Mouse (Mus musculus) heart, embryonic 11.5 days (tissue): ENCODE results near the gene Vmn2r6. TPM values are rescaled to one million over a fixed set of nuclear protein-coding genes. Genes with fewer than 3 reads are reported as not detected.
"Not testable (repeated sequence)": the region's sequence is repeated elsewhere in the genome, so short reads cannot be mapped to it uniquely, and the experiment has no call there.

Source experiments
- ATAC-seq: fragments of 200-750 bp; cut with Nextera tagmentation; replicated peaks from 2 replicates; pipeline ENCODE4 v1.8.0; 2017; ENCODE audit warnings: moderate library complexity; ENCODE audit not compliant: insufficient number of reproducible peaks, low FRiP score, low TSS enrichment
- H3K27ac ChIP-seq: fragments of 300-500 bp; sonication (generic); 2 replicates; pipeline ENCODE4 v1.5.1; 2014; ENCODE audit warnings: mild to moderate bottlenecking, low read depth, low read length
- H3K27me3 ChIP-seq: fragments of 300-500 bp; sonication (generic); 2 replicates; pipeline ENCODE4 v1.6.1; 2014; ENCODE audit warnings: mild to moderate bottlenecking, low read length, mixed read lengths; ENCODE audit not compliant: control insufficient read depth, insufficient read depth
- H3K36me3 ChIP-seq: fragments of 300-500 bp; sonication (generic); 2 replicates; pipeline ENCODE4 v1.6.1; 2014; ENCODE audit warnings: mild to moderate bottlenecking, low read length, moderate library complexity, mixed read lengths; ENCODE audit not compliant: control insufficient read depth, insufficient read depth
- H3K4me1 ChIP-seq: fragments of 300-500 bp; sonication (generic); 2 replicates; pipeline ENCODE4 v1.6.1; 2014; ENCODE audit warnings: low read length; ENCODE audit not compliant: control insufficient read depth, insufficient read depth
- H3K4me2 ChIP-seq: fragments of 300-500 bp; sonication (generic); 2 replicates; pipeline ENCODE4 v1.6.1; 2014; ENCODE audit warnings: mild to moderate bottlenecking, moderate library complexity
- H3K4me3 ChIP-seq: fragments of 300-500 bp; sonication (generic); 2 replicates; pipeline ENCODE4 v1.5.1; 2014; ENCODE audit warnings: low read depth, low read length
- H3K9ac ChIP-seq: fragments of 300-500 bp; sonication (generic); 2 replicates; pipeline ENCODE4 v1.6.1; 2014; ENCODE audit warnings: mild to moderate bottlenecking, low read depth, low read length, moderate library complexity
- H3K9me3 ChIP-seq: fragments of 300-500 bp; sonication (generic); replicated peaks from 2 replicates; pipeline ENCODE4 v1.6.1; 2016; ENCODE audit warnings: low read length; ENCODE audit not compliant: control insufficient read depth
- WGBS: fragments of 180-500 bp; shearing (Covaris S2); extraction: QIAGEN DNeasy Blood & Tissue Kit; methylation state at CpG from one replicate; pipeline ENCODE4 v1.1.7; 2014; ENCODE audit not compliant: insufficient replicate concordance; 5-methylcytosine and 5-hydroxymethylcytosine counted together
- polyA plus RNA-seq: library from polyadenylated mRNA; unstranded; fragments of >200 nt; fragmentation: Nextera tagmentation; extraction: Ambion mirVana; gene quantifications from 2 replicates; pipeline ENCODE4 v1.2.1, GENCODE M21; 2014

Gene Vmn2r6
- not detected in 2 replicates for polyA plus RNA-seq

GRCm38 (mm10) chr3:64565730-64566129, at the start of gene Vmn2r6:
Gene Vmn2r6, minus strand, starts transcription at chr3:64565830.
- not testable (repeated sequence) for H3K4me2 ChIP-seq, H3K4me1 ChIP-seq, H3K9me3 ChIP-seq, ATAC-seq, H3K36me3 ChIP-seq, H3K27me3 ChIP-seq, H3K4me3 ChIP-seq, H3K27ac ChIP-seq, H3K9ac ChIP-seq
- 78% methylated on average over 2 of the region's 2 CpGs for WGBS

DNA sequence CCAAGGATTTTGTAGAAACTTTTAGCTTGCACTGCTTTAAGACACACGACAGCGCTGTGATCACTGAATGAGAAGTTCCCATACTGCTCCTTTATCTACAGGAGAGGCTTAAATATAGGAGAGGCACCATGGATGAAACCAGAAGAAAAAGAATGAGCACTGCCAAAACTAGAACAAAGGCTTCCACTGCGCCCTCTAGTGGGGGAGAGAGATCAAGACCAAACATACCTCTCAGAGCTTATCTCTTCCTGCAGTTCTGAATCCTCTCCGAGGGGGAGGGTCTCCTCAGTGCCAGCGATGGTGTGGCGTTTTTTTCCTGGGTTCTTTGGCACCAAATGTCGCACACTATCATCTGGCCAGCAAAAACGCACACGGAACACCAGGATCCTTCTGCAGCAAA, 22.0 kb upstream of the Vmn2r6 start:
- Histone ChIP-seq H3K9ac (no peak overlapping the region), H3K27me3 (no peaks in the 10 kb centered on the region), H3K27ac (no peak overlapping the region), H3K36me3 (no peaks in the 10 kb centered on the region), H3K9me3 (no peaks in the 10 kb centered on the region), H3K4me1 (no peaks in the 10 kb centered on the region), H3K4me3 (no peak overlapping the region), H3K4me2 (no peak overlapping the region)
- WGBS, result 58% methylated on average over 9 of the region's 9 CpGs
- ATAC-seq, result no peak

- H3K4me1 ChIP-seq, H3K4me3 ChIP-seq, H3K36me3 ChIP-seq, H3K4me2 ChIP-seq, H3K27ac ChIP-seq, H3K27me3 ChIP-seq, H3K9me3 ChIP-seq, H3K9ac ChIP-seq: not testable (repeated sequence)
- 7% methylated on average over 2 of the region's 2 CpGs for WGBS
- peak; percentile 68; the same call in 1 of the 2 replicates for ATAC-seq
Observed at GRCm38 (mm10) chr3:64568793-64569192, 3.2 kb upstream of the Vmn2r6 start.

- H3K4me2 ChIP-seq, H3K4me1 ChIP-seq, H3K36me3 ChIP-seq, H3K4me3 ChIP-seq, H3K9ac ChIP-seq, H3K27me3 ChIP-seq, ATAC-seq, H3K27ac ChIP-seq, H3K9me3 ChIP-seq: not testable (repeated sequence)
- whole genome bisulfite sequencing, result 60% methylated on average over 1 of the region's 1 CpGs
Observed at GRCm38 (mm10) chr3:64523585-64523984, 42.0 kb downstream of the Vmn2r6 start.

GRCm38 (mm10) chr3:64509742-64510141, 55.9 kb downstream of the Vmn2r6 start, which contains the start of gene Vmn2r5:
Gene Vmn2r5, minus strand, starts transcription at chr3:64509842.
- not testable (repeated sequence) for H3K9me3 ChIP-seq, H3K4me3 ChIP-seq, ATAC-seq, H3K36me3 ChIP-seq, H3K4me1 ChIP-seq, H3K27ac ChIP-seq, H3K27me3 ChIP-seq, H3K9ac ChIP-seq, H3K4me2 ChIP-seq
- WGBS, result no CpG with 5 or more reads among the region's 2 CpGs

Other genes with a start within 250 kb of the Vmn2r6 start
- not detected in 2 replicates for gene Vmn2r4, start 150.5 kb downstream of the Vmn2r6 start, polyA plus RNA-seq
- gene Vmn2r5, start 56.0 kb downstream of the Vmn2r6 start, polyA plus RNA-seq, result not detected in 2 replicates